8 mouse cellular contexts compared by ENCODE assay signal in genomic region chr2:13371072-13371796, GRCm38 (mm10).
A peak's percentile ranks its signal among the peaks of the same experiment; 100 is the strongest.
DNase-seq lines count a peak whose midpoint lies in the region; ATAC-seq and TF ChIP-seq lines count a peak whose summit lies in the region.

No protein-coding gene starts in this region.

- H3K4me3 ChIP-seq in liver, adult 2 months (ENCODE audit: insufficient read depth, low read depth, low read length), result no peak overlapping the region
- no peak overlapping the region for H3K4me3 ChIP-seq in embryonic facial prominence, embryonic 14.5 days (ENCODE audit: low read depth, low read length)
- no peak overlapping the region for H3K4me3 ChIP-seq in limb, embryonic 10.5 days
- H3K4me3 ChIP-seq in small intestine, adult 2 months (ENCODE audit: low read depth, low read length), result no peak overlapping the region

- peak overlapping the region; percentile 41 for H3K27ac ChIP-seq in liver, adult 2 months (replicated peaks; ENCODE audit: insufficient read depth, low read depth, low read length)
- peak overlapping the region; percentile 83 for H3K27ac ChIP-seq in embryonic facial prominence, embryonic 14.5 days (replicated peaks; ENCODE audit: low read depth, low read length)
- peak overlapping the region; percentile 86 for H3K27ac ChIP-seq in limb, embryonic 10.5 days
- H3K27ac ChIP-seq in small intestine, adult 2 months (ENCODE audit: insufficient read depth, low read depth, low read length), result peak overlapping the region; percentile 68

- ATAC-seq in embryonic facial prominence, embryonic 14.5 days (ENCODE audit: low read depth), result no peak
- ATAC-seq in cerebellum, adult (ENCODE audit: insufficient number of reproducible peaks, low FRiP score, low TSS enrichment), result no peak

- TF ChIP-seq CTCF in liver, adult 2 months (IDR thresholded peaks at IDR 0.05; ENCODE audit: low read depth, low read length), result no peak
- no peak for TF ChIP-seq CTCF in small intestine, adult 2 months (IDR thresholded peaks at IDR 0.05; ENCODE audit: extremely low read depth, insufficient read length, insufficient replicate concordance, low read depth, low read length)

- no peak overlapping the region for H3K9ac ChIP-seq in liver, adult 2 months (ENCODE audit: low read depth, low read length)
- no peak overlapping the region for H3K9ac ChIP-seq in embryonic facial prominence, embryonic 14.5 days (ENCODE audit: low read depth, low read length)

- H3K4me2 ChIP-seq in embryonic facial prominence, embryonic 14.5 days (ENCODE audit: low read depth, low read length), result no peak overlapping the region

- no peaks in the 10 kb centered on the region for H3K9me3 ChIP-seq in embryonic facial prominence, embryonic 14.5 days (ENCODE audit: control insufficient read depth, low read length)
- H3K9me3 ChIP-seq in limb, embryonic 10.5 days (replicated peaks), result no peaks in the 10 kb centered on the region

- no peaks in the 10 kb centered on the region for H3K27me3 ChIP-seq in liver, adult 2 months (ENCODE audit: control insufficient read depth, insufficient read depth, low read length)
- H3K27me3 ChIP-seq in embryonic facial prominence, embryonic 14.5 days (replicated peaks; ENCODE audit: control insufficient read depth, insufficient read depth, low read length), result no peaks in the 10 kb centered on the region
- no peaks in the 10 kb centered on the region for H3K27me3 ChIP-seq in limb, embryonic 10.5 days (ENCODE audit: low read depth, poor library complexity, severe bottlenecking)
- H3K27me3 ChIP-seq in small intestine, adult 2 months (ENCODE audit: control insufficient read depth, insufficient read depth, low read length), result no peaks in the 10 kb centered on the region

- H3K36me3 ChIP-seq in liver, adult 2 months (ENCODE audit: control insufficient read depth, insufficient read depth, low read length), result no peaks in the 10 kb centered on the region
- no peaks in the 10 kb centered on the region for H3K36me3 ChIP-seq in embryonic facial prominence, embryonic 14.5 days (ENCODE audit: control insufficient read depth, insufficient read depth, low read length)
- H3K36me3 ChIP-seq in limb, embryonic 10.5 days, result no peaks in the 10 kb centered on the region
- H3K36me3 ChIP-seq in small intestine, adult 2 months (ENCODE audit: control insufficient read depth, insufficient read depth, low read length), result no peaks in the 10 kb centered on the region

- 49% methylated on average over 10 of the region's 10 CpGs for WGBS in liver, adult 2 months
- 53% methylated on average over 10 of the region's 10 CpGs for WGBS in embryonic facial prominence, embryonic 14.5 days
- WGBS in limb, embryonic 10.5 days, result 47% methylated on average over 10 of the region's 10 CpGs
- WGBS in small intestine, adult 2 months, result 61% methylated on average over 10 of the region's 10 CpGs

- H3K4me1 ChIP-seq in liver, adult 2 months (ENCODE audit: control insufficient read depth, insufficient read depth, low read length), result peaks cover 4% of the 10 kb centered on the region; the same call in 1 of the 2 replicates
- peaks cover 17% of the 10 kb centered on the region for H3K4me1 ChIP-seq in embryonic facial prominence, embryonic 14.5 days (ENCODE audit: control insufficient read depth, insufficient read depth, low read length)
- H3K4me1 ChIP-seq in limb, embryonic 10.5 days, result peaks cover 30% of the 10 kb centered on the region
- H3K4me1 ChIP-seq in small intestine, adult 2 months (ENCODE audit: control insufficient read depth, insufficient read depth, insufficient read length, low read length), result no peaks in the 10 kb centered on the region; the same call in 1 of the 2 replicates

- intact Hi-C loops in gastrocnemius, postnatal 36 days (cut with DNase I), result no loop called here

- DNase-seq in liver, adult 2 months (ENCODE audit: extremely low read depth, low read depth, low spot score), result no peak
- no peak for DNase-seq in liver
- DNase-seq in embryonic facial prominence, embryonic 14.5 days (ENCODE audit: low spot score), result peak; percentile 16
- no peak for DNase-seq in limb, embryonic 10.5 days (ENCODE audit: low spot score)
- DNase-seq in gastrocnemius, postnatal 36 days, result no peak
- DNase-seq in frontal cortex, postnatal 25 days (ENCODE audit: low spot score in 2 of 2), result no peak

- H3K79me2 ChIP-seq in liver, adult 2 months (ENCODE audit: control insufficient read depth, insufficient read depth, low read length), result no peaks in the 10 kb centered on the region

- TF ChIP-seq POLR2A in liver, adult 2 months (IDR thresholded peaks at IDR 0.05; ENCODE audit: extremely low read depth, insufficient read depth, low read length), result no peak
- TF ChIP-seq POLR2A in small intestine, adult 2 months (IDR thresholded peaks at IDR 0.05; ENCODE audit: low read depth, low read length), result no peak
